Mouse (Mus musculus) MEL-GATA-1-ER (cell line): ENCODE data around the gene Atf5.

ENCODE experiments used
- DNase-seq: peaks from one replicate; pipeline ENCODE4 v3.0.0-alpha.2; 2012; ENCODE audit warnings: low read depth; ENCODE audit errors: extremely low read depth

Gene Atf5

GRCm38 (mm10) chr7:44850789-44851624 is 34.5 kb upstream of the Atf5 start:
- no peak for DNase-seq

DNA sequence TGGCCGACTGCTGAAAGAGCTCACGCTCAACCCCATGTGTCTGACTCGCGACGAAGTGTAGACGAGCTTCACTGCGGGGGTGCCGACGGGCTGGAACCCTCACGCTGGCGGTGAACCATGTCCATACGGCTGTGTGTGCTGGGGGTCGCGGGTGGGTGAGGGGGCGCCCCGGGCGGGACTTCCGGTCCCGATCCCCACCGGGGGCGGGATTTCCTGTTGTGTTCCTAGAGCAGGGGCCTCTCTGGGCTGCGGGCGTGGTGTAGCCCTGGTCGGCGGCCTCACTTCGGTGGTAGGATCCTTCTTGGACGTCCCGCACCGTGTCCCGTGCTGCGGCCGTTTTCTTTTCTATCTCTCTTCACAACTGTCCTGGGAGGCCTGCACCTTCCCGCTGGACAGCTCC is 33.7 kb upstream of the Atf5 start:
- DNase-seq, result no peak

DNA sequence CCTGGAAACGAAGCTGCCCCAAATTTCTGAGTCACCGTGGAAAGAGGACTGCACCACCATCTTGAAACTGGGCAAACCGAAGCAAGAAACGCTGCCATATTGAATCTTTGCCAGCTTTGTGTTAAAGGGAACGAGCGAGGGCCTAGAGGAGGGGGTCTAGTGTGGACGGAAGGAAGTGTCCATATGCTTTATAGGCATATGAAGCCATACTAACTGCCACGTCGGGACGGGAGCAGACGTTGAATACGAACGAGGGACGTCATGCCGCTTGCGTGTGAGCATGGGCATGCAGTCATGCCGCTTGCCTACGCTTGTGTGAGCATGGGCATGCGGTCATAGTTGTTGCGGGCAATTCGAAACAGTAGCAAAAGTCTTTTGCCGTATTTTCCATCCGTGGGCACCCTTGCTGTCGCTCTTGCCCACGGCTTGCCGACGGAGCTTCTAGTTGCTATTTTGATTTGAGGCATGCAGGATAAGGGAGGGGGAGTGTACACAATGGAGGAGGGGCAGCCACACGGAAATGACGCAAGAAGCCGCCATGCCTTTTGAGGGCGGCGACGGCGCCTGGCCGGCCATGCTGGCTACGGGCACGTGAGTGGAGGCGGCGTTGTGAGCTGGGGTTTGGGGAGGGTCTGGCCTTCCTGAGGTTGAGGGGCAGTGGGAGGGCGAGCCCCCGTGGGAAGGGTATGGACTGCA is 33.1 kb upstream of the Atf5 start:
- DNase-seq, result peak; percentile 90

DNA sequence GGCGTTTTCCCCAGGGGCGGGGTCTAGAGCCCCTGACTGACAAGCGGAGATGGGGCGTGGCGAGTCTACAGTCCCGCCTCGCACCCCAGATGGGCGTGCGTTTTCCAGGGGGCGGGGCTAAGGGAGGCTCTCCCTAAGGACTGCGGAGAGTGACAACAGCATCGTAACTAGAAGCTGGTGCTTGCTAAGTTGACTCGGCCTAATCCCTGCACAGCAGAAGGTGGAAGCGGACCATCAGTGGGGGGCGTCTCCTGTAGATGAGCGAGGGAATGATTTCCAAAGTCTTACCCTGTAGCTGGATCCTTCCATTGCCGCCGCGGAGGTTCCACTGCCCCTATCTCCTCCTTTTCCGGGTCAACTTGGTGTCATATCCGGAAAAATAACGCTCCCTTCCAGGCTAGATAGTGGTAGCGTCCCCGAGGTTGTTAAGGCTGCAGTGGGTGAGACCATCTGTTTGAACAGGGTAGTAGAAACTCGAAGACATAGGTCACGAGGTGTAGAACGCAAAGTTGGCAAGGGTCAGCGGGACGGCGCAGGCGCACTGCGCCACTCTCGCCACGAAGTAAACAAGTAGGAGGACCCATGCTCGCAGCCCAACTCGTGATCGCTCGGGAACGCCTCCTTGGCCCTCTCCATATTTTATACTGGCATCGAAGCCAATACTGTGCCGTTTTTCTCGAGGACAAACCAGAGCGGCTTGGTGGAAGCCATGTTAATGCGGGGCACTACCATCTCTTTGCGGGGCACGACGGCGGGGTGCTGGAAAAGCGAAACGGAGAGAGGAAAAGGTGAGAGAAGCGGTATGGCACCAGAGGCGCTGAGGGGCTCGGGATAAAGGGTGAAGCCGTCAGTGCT is 32.3 kb upstream of the Atf5 start, which contains the start of the genes Akt1s1 and Tbc1d17:
Gene Akt1s1, plus strand, starts transcription at position 431 of the 855 bp plus-strand sequence.
Gene Tbc1d17, minus strand, starts transcription at position 519 of the 855 bp plus-strand sequence.
- DNase-seq, result peak; percentile 100

GRCm38 (mm10) chr7:44847772-44848171 is 31.3 kb upstream of the Atf5 start:
- DNase-seq, result no peak

DNA sequence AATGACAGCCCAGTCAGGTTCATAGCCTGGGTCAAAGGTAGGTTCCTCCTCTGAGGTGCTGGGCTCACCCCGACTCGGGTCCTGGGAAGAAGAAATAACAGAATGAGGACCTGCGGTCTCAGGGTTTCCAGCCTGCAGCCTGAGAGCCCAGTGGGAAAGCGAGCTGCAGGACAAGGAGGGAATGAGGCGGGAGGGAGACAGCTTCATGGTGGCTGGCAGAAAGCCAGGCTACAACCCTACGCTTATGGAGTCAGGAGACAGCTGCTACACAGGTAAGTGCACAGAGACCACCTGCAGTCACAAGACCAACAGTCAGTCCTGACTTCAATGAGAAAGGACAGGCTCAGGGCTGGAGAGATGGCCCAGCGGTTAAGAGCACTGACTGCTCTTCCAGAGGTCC is 30.3 kb upstream of the Atf5 start:
- DNase-seq, result no peak

DNA sequence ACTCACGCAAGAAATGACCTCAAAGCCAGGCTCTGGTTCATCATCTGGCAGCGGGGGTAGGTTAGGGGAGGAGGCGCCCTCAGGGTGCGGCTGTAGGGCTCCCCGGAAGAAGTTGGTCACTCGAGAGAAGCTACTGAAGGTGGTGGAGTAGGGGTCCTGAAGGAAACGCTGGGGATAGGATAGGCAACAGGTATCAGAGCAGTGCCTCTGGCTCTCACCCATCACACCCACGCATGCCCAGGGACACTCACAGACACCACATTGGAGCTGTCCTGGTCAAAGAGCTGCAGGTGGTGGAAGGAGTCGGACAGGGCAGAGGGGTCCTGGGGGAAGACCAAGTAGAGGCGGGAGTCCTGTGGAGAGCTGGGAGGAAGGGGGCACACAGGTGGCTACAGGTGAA is 28.5 kb upstream of the Atf5 start:
- DNase-seq, result no peak

- no peak for DNase-seq
Measured at GRCm38 (mm10) chr7:44841825-44842463, 25.5 kb upstream of the Atf5 start.

DNA sequence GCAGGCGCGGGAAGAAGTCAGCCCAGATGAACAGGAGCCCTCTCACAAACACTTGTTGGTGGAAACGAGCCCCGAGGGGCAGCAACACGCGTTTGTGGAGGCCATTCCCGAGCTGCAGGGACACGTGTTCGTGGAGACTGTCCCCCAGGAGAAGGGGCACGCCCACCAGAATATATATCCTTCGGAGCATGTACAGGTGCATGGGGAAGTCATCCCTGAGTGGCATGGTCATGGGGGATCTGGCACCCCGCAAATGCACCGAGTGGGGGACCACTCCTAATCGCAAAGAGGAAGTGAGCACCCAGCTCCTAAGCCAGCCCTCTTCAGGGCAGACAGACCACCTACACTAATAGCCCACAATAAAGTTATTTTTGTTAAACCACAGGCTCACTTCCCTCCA is 24.0 kb upstream of the Atf5 start:
- DNase-seq, result no peak

DNA sequence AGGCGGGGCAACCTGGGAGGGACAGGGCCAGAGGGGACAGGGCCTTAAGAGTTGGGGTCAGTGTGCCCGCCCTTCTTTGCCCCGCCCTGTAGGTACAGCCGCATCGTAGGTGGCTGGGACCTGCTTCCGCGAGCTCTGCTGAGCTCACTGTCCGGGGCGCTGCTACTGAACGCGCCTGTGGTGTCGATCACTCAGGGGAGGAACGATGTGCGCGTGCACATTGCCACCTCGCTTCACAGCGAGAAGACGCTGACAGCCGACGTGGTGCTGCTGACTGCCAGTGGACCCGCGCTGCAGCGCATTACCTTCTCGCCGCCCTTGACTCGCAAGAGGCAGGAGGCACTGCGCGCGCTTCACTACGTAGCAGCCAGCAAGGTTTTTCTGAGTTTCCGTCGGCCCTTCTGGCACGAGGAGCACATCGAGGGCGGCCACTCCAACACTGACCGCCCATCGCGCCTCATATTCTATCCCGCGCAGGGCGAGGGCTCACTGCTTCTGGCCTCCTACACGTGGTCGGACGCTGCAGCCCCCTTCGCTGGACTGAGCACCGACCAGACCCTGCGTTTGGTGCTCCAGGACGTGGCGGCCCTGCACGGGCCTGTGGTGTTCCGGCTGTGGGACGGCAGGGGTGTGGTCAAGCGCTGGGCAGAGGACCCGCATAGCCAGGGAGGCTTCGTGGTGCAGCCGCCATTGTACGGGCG is 23.2 kb upstream of the Atf5 start:
- DNase-seq, result no peak

GRCm38 (mm10) chr7:44839171-44839490 is 22.7 kb upstream of the Atf5 start:
- DNase-seq, result no peak

DNA sequence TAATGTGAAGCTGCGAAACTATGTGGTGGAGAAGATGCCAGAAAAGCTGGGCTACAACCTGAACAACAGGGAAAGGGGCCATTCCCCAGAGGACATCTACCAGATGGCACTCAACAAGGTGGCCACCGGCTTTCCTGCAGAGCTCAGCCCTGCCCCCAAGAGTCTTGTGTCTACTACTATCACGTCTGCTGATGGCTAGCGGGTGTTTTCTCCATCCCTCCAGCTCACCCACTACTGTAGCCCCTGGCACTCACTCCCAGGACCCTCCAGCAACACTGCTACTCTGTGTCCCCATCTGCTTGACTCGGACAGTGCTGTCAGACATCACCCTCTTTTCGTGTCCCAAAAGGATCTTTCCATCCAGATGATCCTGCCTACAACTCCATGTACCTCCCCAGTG is 21.6 kb upstream of the Atf5 start:
- no peak for DNase-seq

DNA sequence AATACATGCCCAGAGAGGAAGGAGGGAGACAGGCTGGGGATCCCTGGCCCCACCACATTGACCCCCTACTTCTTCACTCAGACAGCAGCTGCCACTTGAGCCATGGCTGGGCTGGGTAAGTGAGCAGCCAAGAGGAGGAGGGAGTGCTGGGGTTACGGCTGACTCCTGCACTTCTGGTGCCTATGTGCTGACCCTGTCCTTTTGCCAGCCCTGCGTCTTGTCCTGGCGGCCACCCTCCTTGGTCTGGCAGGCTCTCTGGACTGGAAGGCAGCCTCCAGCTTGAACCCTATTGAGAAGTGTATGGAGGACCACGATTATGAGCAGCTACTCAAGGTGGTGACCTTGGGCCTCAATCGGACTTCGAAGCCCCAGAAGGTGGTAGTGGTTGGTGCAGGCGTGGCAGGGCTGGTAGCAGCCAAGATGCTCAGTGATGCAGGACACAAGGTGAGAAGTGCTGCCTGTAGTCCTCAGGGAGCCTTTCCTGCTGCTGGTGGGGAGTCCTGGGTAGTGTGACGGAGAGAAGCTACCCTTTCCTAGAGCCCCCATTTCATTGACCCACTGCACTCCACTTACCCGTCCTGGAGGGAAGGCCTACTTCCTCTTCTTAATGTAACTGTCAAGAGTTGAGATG is 20.1 kb upstream of the Atf5 start:
- no peak for DNase-seq

GRCm38 (mm10) chr7:44836016-44836404 is 19.6 kb upstream of the Atf5 start:
- DNase-seq, result no peak

DNA sequence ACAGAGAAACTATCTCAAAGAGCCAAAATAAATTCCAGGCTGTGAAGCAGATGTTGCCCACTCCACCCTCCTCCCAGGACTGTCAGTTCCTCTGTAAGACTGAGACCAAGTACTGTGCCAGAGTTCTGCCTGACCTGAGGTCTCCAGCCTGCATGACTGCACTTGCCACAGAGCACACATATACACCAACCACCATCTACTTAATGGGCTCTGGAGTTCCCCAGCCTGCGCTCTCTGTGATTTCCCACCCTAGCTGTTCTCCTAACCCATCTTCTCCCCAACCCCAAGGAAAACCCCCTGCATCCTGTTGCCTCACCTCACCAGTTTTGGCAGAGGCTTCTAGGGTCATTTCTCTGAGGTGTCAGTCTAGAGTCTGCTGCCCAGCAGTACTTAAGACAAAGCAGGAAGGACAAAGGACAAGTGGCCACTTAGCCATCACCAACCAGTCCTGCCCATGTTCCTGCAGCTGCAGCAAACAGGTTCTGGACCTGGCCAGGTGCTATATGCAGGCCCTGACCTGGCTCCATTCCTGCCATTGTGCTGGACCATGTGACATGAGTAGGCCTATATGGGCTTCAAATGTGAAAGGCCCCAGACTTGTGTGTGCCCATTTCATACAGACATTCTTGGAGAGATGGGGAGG is 19.0 kb upstream of the Atf5 start:
- no peak for DNase-seq

- no peak for DNase-seq
Measured at GRCm38 (mm10) chr7:44832763-44833162, 16.3 kb upstream of the Atf5 start.

GRCm38 (mm10) chr7:44828706-44829105 is 12.2 kb upstream of the Atf5 start:
- no peak for DNase-seq

DNA sequence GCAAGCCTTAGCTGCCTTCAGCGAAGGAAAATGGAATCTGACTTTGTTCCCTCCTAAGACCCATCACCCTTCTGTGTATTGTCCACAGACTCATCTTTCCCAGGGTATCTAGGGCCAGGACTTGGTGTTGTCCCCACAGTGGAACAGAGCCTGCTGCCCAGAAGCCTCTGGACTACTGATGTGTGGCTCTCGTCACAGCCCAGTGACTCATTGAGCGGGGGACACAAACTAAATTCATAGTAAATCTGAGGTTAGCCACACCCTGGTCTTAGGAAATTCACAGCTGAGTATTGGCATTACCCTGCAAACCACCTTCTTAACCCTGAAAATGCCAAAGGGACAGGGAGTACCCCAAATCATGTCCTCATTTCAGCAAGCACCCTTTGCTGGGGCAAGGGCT is 10.3 kb upstream of the Atf5 start:
- DNase-seq, result no peak

GRCm38 (mm10) chr7:44824872-44825271 is 8.4 kb upstream of the Atf5 start:
- DNase-seq, result no peak

GRCm38 (mm10) chr7:44823409-44823808 is 7.0 kb upstream of the Atf5 start:
- DNase-seq, result no peak
